Mouse (Mus musculus) cerebellum, adult 2 months (tissue): ENCODE results near the gene Kcnj10.

Experiments used
- CTCF ChIP-seq: fragments of 200-500 bp; IDR thresholded peaks from 2 replicates; pipeline ENCODE4 v1.5.1; 2011; ENCODE audit warnings: low read depth, mild to moderate bottlenecking, control low read depth, low read length, moderate library complexity, borderline replicate concordance; ENCODE audit not compliant: insufficient read depth
- POLR2A ChIP-seq: fragments of 200-500 bp; IDR thresholded peaks from 2 replicates; pipeline ENCODE4 v1.6.1; 2011; ENCODE audit warnings: low read length, control low read depth, borderline replicate concordance; ENCODE audit not compliant: insufficient read depth

- TF ChIP-seq POLR2A (no peak), CTCF (no peak)
Measured at GRCm38 (mm10) chr1:172335804-172336203, 5.2 kb upstream of the Kcnj10 start.
